Mouse (Mus musculus) Patski (cell line): ENCODE data around the gene Ror1. TPM values are rescaled to one million over a fixed set of nuclear protein-coding genes. Genes with fewer than 3 reads are reported as not detected.

Source experiments
- ATAC-seq: fragments of 100-300 bp; one replicate; pipeline ENCODE4 v1.8.0; 2021
- CTCF ChIA-PET: fragments of 350-600 bp; sonication (Branson Sonifier 250); formaldehyde crosslinking; loops from one replicate; lab custom pipeline; 2022; ENCODE audit warnings: inconsistent platforms; lab: Charles Lee
- POLR2A ChIA-PET: fragments of 350-600 bp; sonication (Branson Sonifier 250); formaldehyde crosslinking; loops from one replicate; lab custom pipeline; 2022; ENCODE audit warnings: antibody characterized with exemption, inconsistent platforms; lab: Charles Lee
- DNase-seq: peaks from one replicate; pipeline ENCODE4 v3.0.0-alpha.2; 2011; ENCODE audit warnings: low read depth, low spot score
- H3K27me3 ChIP-seq: fragments of 371-371 bp; one replicate; pipeline ENCODE4 v1.5.1; 2021
- CTCF ChIP-seq: fragments of 100-300 bp; IDR thresholded peaks from one replicate; pipeline ENCODE4 v1.5.1; 2021
- in situ Hi-C: fragments of 300-500 bp; cut with MboI; formaldehyde crosslinking; loops from 3 replicates; pipeline ENCODE4 v1.11.1; 2018; ENCODE audit warnings: low pct_unique_long_range_greater_than_20kb, mixed read lengths
- polyA plus RNA-seq: library from polyadenylated mRNA; unstranded; gene quantifications from one replicate; pipeline ENCODE4 v1.2.3, GENCODE M21; 2021

Ror1 gene
- polyA plus RNA-seq, 1 experiment from 2014 or later = 2.8 TPM

DNA sequence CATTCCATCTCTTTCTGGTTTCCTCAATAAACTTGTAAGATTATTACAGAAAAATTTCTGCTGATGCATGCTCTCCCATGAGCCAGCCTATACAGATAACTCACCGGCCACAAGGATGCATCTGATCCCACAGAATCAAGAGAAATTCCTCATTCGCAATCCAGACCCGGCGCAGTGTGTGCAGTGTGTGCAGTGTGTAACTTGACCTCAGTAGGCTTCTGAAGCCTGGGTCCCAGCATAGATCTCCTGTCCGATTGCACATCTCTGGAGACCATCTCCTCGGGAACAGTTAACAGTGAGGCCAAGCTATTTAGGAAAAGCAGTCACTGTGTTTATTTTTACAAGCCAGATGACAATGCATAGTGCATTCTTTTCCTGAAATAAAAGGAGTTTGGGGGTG lies 280.6 kb downstream of the Ror1 start:
- in situ Hi-C loops = loop anchor here (25.0 kb wide), 1 partner anchor 164 kb away; no protein-coding TSS in a partner anchor
- ChIA-PET POLR2A (no interaction called here), CTCF (no interaction called here)
- no peaks in the 10 kb centered on the region for H3K27me3 ChIP-seq
- TF ChIP-seq CTCF = no peak
- no peak for DNase-seq
- no peak for ATAC-seq

- ChIA-PET CTCF (no interaction called here), POLR2A (no interaction called here)
- H3K27me3 ChIP-seq = no peaks in the 10 kb centered on the region
- no peak for TF ChIP-seq CTCF
- in situ Hi-C loops = loop anchor here (25.0 kb wide), 1 partner anchor 165 kb away; no protein-coding TSS in a partner anchor
- ATAC-seq (no peak), DNase-seq (no peak)
Measured at GRCm38 (mm10) chr4:100377231-100377630, 281.6 kb downstream of the Ror1 start.

GRCm38 (mm10) chr4:100377996-100378395 lies 282.4 kb downstream of the Ror1 start:
- DNase-seq (no peak), ATAC-seq (no peak)
- TF ChIP-seq CTCF = no peak
- CTCF ChIA-PET = no interaction called here
- POLR2A ChIA-PET = no interaction called here
- in situ Hi-C loops = loop anchor here (25.0 kb wide), 1 partner anchor 166 kb away; no protein-coding TSS in a partner anchor
- H3K27me3 ChIP-seq = no peaks in the 10 kb centered on the region

DNA sequence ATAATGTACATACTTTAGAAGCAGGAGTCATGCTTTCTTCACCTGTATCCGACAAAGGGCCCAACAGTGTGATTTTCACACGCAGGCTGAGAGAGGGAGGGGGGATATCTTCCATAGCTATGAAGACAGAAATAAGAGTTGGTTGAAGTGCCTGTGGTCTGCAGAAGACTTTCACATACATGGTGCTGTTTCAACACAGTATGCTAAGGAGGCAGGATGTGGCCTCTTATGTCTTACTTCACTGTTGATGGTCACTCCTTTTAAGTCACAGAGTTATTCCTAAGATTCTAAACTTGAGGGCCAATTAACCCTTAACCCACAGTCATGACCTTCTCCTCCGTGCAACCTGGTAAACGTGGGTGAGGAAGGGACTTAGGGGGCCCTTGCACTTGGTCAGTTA lies 286.2 kb downstream of the Ror1 start:
- H3K27me3 ChIP-seq = no peaks in the 10 kb centered on the region
- in situ Hi-C loops = loop anchor here (25.0 kb wide), 1 partner anchor 169 kb away; no protein-coding TSS in a partner anchor
- CTCF ChIA-PET = interaction anchor here (1.2 kb wide), 2 partner anchors 10 to 29 kb away, joined by 3 read pairs; no protein-coding TSS in a partner anchor
- DNase-seq = no peak
- TF ChIP-seq CTCF = no peak
- POLR2A ChIA-PET = no interaction called here
- no peak for ATAC-seq

DNA sequence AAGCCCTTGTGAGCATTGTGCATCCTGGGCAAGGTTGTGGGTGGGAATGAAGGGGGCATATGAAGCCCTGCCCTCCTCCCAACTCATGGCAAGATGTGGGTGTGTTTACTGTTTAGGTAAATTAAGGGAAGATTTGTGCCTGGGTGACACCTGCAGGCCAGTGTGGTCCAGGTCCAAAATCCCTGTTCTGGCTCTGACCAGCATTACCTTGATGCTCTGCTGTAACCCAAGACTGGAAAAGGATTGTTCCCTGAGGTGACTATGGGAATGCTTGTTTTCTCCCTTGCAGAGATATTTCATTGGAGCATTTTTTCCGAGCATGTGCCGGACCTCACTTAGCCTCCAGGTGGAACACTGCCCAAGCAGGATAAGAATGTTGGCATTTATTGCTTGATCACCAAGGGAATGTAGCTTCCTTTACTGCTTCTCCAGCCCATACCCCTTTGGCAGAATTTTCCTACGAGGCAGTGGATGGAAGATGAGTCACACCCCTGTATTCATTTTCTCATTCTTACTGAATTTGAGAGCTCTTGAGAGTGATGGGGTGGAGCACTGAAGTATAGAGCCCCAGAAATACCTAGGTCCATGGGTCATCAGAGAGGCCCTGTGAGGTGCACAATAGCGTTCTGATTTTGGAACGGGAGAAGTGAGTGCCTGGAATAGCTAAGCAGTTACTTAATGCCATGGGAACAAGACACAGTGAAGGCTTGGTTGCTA lies 290.8 kb downstream of the Ror1 start:
- no peaks in the 10 kb centered on the region for H3K27me3 ChIP-seq
- CTCF ChIA-PET = interaction anchor here (0.9 to 1.1 kb wide), 2 partner anchors 20 to 42 kb away, joined by 3 read pairs; no protein-coding TSS in a partner anchor
- peak; percentile 75 for DNase-seq
- in situ Hi-C loops = loop anchor here (25.0 kb wide), 1 partner anchor 174 kb away; no protein-coding TSS in a partner anchor
- TF ChIP-seq CTCF = peak; percentile 37
- POLR2A ChIA-PET = no interaction called here
- ATAC-seq = peak; percentile 96

DNA sequence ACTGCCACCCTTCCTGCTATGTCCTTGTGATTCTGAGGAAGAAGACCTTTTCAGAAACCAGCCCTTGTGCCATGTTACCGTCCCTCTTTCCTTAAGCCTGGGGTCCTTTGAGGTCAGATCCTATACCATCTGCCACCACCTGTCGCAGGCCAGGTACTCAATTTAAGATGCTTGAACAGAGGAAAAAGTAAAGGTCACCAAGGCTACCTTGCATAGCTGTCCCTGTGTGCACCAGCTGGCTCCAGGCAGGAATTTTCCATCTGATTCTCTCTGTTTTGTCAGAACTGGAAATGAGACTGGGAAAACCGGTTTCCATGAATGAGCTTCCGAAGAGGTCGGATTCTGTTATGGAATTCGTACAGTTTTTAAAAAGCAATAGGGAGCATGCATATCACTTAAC lies 294.8 kb downstream of the Ror1 start:
- in situ Hi-C loops = loop anchor here (25.0 kb wide), 1 partner anchor 178 kb away; no protein-coding TSS in a partner anchor
- H3K27me3 ChIP-seq = no peaks in the 10 kb centered on the region
- POLR2A ChIA-PET = no interaction called here
- no peak for TF ChIP-seq CTCF
- no peak for ATAC-seq
- CTCF ChIA-PET = no interaction called here
- no peak for DNase-seq

DNA sequence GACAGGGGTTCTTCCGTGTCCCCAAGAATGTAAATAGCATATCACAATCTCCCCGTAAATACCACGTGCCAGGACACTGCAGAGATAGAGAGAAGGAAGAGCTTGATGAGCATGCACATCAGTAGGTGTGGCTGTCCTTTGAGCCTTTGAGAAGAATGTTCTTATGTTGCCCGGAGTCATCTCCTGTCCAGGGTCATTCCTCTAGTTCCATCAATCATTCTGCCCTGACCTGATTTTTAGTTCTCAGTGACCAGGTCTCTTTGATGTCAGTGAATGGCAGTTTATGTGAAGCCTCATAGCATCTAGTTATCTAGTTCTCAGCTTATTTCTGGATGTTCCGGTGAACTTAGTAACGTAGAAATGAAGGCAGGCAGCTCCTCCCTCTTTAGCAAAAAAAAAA lies 295.4 kb downstream of the Ror1 start:
- CTCF ChIA-PET = no interaction called here

GRCm38 (mm10) chr4:100393374-100394061 lies 297.9 kb downstream of the Ror1 start:
- DNase-seq = no peak
- no peaks in the 10 kb centered on the region for H3K27me3 ChIP-seq
- no peak for ATAC-seq
- in situ Hi-C loops = loop anchor here (25.0 kb wide), 1 partner anchor 181 kb away; no protein-coding TSS in a partner anchor
- ChIA-PET POLR2A (no interaction called here), CTCF (no interaction called here)
- TF ChIP-seq CTCF = no peak

More for the DNA sequence above, 295.4 kb downstream of the Ror1 start:
- H3K27me3 ChIP-seq = no peaks in the 10 kb centered on the region
- no peak for ATAC-seq
- POLR2A ChIA-PET = no interaction called here
- DNase-seq = no peak
- TF ChIP-seq CTCF = no peak
- in situ Hi-C loops = loop anchor here (25.0 kb wide), 1 partner anchor 179 kb away; no protein-coding TSS in a partner anchor

- CTCF ChIA-PET = interaction anchor here (0.9 kb wide), 1 partner anchor 12 kb away, joined by 3 read pairs; no protein-coding TSS in a partner anchor
Measured at GRCm38 (mm10) chr4:100395407-100395806, 299.8 kb downstream of the Ror1 start.

DNA sequence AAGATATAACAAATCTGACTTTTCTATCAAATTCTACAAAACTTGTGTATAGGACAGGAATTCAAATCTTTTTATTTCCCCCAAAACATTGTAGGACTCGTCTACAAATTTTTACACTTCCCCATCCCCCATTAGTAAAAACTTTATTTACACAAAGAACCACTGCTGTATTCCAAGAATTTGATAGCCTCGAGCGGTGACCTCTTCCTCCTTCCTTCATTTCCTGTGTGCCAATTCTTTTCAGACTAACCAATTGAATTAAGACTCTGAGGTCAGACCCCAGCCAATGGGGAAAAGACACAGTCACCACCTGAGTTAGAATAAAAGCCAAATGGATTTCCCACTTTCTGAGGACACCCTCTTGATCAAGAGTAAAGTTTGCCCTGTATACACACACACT lies 302.5 kb downstream of the Ror1 start:
- in situ Hi-C loops = loop anchor here (25.0 kb wide), 1 partner anchor 186 kb away; no protein-coding TSS in a partner anchor
- no peak for DNase-seq
- no peak for TF ChIP-seq CTCF
- H3K27me3 ChIP-seq = no peaks in the 10 kb centered on the region
- CTCF ChIA-PET = no interaction called here
- no peak for ATAC-seq
- POLR2A ChIA-PET = no interaction called here

More at GRCm38 (mm10) chr4:100395407-100395806, 299.8 kb downstream of the Ror1 start:
- H3K27me3 ChIP-seq = no peaks in the 10 kb centered on the region
- POLR2A ChIA-PET = no interaction called here
- no peak for ATAC-seq
- TF ChIP-seq CTCF = no peak
- DNase-seq = no peak
- in situ Hi-C loops = loop anchor here (25.0 kb wide), 1 partner anchor 183 kb away; no protein-coding TSS in a partner anchor
